Mouse (Mus musculus) frontal cortex, adult 2 months (tissue): ENCODE measurements around the gene Myh6. TPM values are rescaled to one million over a fixed set of nuclear protein-coding genes. Genes with fewer than 3 reads are reported as not detected.
"Not testable (repeated sequence)": the region's sequence is repeated elsewhere in the genome, so short reads cannot be mapped to it uniquely, and the experiment has no call there.

Source experiments
- DNase-seq, 2 experiments: peaks; one replicate each; pipeline ENCODE4 v3.0.0; 2022; ENCODE audit warnings: low spot score in 1 of 2; ENCODE audit errors: extremely low spot score in 1 of 2
- polyA plus RNA-seq: library from polyadenylated mRNA; depleted of rRNA; stranded (reverse); fragments of >200 nt; gene quantifications from 2 replicates; pipeline ENCODE4 v1.2.3, GENCODE M21; 2012

Gene Myh6
- polyA plus RNA-seq, 1 experiment, result 0.02 TPM

DNA sequence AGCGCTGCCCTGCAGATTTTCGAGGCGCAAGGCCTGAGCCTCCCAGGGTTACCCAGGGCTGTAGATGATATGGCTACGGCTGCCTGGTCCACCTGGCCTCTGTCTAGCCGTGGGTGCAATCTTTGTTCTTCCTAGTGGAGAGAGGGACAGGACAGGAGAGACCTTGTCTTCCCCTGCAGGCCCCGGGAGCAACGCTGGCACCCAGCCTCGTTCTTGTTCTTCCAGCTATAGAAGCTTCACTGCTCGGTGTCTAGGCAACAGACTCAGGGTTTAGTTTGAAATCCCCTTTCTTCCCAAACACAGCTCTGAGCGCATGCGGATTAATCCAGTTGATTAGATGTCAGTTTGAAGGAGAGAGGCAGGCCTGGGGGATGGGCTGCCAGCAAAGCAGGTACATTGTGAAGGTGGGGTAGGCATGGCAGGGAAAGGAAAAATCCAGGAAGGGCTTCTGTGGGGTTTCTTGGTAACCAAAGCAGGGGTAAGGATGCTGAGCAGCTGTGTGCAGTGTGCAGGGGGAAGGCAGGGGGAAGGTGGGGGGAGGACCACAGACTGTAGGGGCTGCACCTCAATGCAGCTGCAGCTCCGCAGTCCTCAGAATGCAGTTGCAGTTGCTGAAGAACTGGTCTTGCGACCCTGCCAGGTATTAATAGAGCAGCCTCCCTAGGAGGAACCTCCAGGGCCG is 28.9 kb upstream of the Myh6 start:
- peak in 1 of 2 experiments; percentile 62 for DNase-seq

DNA sequence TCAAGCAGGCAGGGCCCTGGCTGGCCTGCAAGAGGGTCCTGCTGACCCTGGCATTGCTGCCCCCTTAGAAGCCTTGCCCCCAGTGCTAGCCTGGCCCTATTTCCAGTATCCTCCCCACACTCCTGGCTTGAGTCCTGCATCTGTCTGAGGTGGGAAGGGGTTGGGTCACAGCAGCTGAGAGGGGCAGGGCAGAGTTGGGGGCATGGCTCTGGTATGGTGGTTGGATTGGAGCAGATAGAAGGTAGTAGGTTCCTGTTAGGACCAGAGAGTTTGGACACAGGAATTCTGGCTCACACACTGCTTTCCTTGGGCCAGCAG is 28.1 kb upstream of the Myh6 start:
- no peak for DNase-seq

DNA sequence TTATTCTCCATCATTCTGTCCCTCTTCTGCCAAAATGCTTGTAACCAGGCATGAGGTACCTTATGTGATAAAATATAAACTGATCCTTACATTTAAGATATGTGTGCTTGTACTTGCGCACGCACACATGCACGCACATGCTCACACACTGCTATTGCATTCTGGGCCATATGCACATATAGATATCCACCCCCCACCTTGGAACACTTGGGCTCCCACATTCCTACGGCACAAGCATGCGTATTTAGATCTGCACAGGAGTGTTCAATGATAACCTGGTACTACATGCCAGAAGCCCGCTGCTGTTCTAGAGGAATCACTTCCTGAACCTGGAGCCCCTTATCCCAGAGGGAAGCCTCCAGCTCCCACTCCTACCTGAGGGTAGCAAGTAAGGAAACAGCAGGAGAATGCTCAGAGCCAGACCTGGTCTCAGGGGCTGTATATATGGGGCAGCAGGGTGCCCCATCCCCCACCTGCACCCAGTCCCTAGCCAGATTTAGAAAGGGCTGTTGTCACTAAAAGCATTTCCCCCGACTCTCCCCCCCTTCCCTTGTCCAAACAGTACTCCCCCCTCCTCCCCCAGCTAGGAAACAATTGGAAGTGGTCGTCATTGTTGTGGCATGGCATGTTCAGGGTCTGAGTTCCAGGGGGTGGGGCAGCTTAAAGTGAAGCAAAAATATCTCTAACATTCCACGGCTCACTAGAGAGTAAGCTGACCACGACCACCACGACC is 27.6 kb upstream of the Myh6 start, which contains the start of gene Myh7:
TSS of gene Myh7 (minus strand) at position 491 of the 733 bp plus-strand sequence.
- DNase-seq, result no peak

DNA sequence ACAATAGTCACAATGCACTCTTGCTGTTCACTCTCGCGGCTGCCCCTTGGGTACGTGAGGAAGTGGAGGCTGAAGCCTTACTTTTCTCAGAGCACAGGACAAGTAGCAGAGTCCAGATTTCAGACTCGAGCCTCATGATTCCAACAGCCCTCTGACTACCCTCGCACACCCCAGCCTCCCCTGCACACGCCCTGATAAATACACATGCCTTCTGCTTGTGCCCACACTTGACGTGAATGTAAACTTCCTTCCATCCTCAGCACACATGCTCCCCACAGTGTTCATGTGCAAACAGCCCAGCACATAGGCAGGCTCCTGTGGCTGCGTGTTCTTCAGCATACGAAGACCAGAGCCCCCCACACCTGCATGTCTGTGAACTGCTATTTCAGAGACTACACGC is 26.9 kb upstream of the Myh6 start:
- no peak for DNase-seq

DNA sequence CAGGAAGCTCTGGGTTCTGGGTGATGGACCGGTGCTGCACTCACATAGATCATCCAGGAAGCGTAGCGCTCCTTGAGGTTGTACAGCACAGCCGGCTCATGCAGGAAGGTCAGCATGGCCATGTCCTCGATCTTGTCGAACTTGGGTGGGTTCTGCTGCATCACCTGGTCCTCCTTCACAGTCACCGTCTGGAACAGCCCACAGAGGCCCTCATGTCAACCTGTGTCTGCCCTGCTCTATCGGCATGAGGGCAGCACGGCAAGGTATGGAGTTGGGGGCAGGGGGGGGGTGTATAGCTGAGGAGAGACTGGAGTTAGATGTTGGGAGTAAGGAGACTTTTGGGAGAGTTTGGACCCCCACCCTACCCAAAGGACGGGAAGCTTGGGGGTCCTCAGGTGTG is 25.5 kb upstream of the Myh6 start:
- DNase-seq, result no peak

DNA sequence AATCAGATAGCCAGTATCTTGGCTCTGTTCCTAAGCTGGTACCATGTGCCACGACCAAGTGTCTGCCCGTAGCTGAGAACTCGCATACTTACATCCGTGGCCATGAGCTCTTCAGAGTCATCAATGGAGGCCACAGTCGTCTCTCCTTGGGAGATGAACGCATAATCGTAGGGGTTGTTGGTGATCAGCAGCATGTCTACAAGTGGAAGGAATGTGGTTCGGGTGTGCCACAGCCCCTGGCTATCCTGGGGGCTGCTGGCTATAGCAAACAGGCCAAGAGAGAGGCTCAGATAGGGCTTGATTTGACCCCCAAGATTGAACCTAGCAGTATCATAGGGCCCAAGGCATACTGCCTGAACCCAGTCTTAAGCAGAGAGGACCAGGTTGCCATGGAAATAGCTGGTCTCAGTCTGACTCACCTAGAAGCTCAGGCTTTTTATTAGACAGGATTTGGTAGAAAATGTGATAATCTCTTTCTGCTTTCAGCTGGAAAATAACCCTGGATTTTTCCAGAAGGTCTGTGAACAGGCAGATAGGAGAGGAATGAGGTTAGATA is 23.2 kb upstream of the Myh6 start:
- DNase-seq, result peak in 1 of 2 experiments; percentile 43

DNA sequence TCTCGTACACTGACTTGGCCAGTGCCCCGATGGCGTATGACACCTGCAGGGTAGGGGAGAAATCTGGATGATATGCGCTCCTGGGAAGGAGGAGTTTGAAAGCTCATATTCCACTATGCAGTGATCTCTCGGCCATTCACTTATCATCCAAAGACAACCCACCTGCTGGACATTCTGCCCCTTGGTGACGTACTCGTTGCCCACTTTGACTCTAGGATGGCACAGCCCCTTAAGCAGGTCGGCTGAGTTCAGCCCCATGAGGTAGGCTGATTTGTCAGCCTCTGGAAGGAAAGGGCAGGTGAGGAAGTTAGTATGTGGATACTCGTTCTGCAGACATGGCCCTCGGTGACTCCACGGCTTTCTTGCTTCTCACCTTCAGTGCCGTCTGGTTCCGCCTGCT is 22.2 kb upstream of the Myh6 start:
- DNase-seq, result no peak

DNA sequence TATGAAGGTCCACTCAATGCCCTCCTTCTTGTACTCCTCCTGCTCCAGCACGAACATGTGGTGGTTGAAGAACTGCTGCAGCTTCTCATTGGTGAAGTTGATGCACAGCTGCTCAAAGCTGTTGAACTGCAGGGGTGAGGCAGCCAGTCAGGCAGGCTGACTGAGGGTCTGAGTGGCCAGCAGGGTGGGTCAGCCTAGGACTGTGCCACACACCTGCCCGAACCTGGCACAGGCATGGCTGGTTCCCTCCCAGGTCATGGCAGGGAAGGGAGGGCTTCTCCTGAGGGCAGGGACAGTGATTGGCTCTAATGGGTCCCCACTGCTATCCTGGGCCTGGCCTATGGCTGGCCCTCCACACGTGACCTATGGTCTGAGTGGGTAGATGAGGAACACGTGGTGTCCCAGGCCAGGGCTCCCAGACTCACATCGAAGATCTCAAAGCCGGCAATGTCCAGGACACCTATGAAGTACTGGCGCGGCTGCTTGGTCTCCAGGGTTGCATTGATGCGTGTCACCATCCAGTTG is 21.7 kb upstream of the Myh6 start:
- not testable (repeated sequence) for DNase-seq

DNA sequence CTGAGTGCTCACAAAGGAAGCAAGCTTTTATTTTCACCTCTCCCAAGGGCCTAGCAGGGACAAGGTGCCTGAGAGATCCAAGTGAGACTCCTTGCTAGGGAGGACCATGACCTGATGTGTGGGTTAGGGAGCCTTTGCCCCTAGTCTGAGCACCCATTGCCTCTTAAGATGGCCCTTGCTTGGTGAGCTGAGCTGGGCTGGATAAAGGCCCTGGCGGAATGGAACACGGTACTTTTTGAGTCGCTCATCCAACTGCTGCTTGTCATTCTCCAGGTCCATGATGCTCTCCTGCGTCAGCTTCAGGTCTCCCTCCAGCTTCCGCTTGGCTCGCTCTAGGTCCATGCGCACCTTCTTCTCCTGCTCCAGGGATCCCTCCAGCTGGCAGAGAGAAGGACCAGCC is 15.2 kb upstream of the Myh6 start:
- no peak for DNase-seq

DNA sequence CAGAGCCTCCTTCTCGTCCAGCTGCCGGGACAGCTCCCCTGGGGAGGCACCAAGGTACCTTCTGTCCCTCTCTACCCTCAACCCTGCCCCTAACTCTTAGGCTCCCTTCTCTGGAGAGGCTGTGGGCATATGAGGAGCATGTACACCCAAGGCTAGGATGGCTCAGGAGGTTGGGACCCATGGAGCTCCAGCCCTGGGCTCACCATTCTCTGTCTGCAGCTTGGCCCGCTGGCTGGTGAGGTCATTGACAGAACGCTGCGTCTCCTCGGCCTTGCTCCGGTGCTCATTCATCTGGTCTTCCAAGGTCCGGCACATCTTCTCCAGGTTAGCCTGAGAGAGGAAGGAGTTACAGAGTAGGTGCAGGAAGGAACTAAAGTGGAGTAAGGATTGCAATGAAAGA is 11.9 kb upstream of the Myh6 start:
- no peak for DNase-seq

DNA sequence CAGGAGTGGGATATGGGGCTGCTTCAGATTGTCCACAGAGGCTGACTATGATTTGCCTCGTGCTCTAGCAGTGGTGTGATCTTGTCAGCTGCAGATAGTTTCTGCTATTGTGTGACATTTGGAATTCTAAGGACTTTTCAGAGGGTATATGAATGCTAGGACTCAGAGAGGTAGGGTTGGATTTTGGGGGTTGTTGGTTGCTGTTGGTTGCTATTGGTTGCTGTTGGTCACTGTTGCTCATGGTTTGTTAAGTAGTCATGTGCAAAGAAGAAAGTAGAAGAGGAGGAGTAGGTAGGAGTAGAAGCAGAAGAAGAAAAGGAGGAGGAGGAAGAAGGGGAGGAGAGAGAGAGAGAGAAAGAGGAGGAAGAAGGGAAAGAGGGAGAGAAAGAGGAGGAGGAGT is 9.9 kb upstream of the Myh6 start, which contains the start of gene Gm17428:
TSS of gene Gm17428 (plus strand) at position 301 of the 400 bp plus-strand sequence.
- no peak for DNase-seq

DNA sequence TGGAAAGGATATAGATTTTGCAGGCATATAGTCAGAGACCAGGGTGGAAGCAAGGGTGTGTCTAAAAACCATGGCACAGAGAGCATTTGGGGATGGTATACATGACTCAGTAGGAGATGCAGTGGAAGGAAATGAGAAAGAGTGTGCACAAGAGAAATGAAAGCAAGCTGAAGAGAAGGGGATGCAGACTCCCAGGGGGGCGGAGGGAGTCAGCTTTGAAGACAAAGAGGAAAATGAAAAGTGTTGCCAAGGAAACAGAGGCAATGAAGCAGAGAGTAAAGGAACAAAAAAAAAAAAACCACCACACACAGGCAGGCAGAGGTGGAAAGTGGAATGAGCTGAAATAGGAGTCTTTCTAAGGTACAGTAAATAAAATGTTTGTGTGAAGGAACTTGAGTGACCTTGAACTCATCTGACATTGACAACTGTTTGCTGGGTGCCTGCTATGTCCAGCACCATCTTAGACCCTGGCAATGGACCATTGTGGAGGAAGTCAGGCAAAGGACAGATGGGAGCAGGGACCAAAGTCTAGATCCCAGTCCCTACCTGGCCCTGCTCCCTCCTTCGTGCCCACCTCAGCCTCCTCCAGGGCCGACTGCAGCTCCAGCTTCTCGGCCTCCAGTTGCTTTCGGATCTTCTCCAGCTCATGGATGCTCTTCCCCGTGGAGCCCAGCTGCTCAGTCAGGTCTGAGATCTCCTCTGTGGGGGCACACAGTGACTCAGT is 7.5 kb upstream of the Myh6 start:
- peak in 1 of 2 experiments; percentile 60 for DNase-seq

DNA sequence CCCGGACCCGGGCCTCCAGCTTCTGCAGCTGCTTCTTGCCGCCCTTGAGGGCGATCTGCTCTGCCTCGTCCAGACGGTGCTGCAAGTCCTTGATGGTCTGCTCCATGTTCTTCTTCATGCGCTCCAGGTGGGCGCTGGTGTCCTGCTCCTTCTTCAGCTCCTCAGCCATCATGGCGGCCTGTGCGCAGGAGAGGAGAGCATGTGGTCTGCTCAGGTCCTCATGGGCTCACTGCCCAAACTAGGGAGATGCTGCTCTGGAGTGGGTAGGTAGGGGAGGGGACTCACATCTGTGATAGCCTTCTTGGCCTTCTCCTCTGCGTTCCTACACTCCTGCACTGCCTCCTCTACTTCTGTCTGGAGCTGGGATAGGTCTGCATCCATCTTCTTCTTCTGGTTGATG is 6.1 kb upstream of the Myh6 start:
- not testable (repeated sequence) for DNase-seq

DNA sequence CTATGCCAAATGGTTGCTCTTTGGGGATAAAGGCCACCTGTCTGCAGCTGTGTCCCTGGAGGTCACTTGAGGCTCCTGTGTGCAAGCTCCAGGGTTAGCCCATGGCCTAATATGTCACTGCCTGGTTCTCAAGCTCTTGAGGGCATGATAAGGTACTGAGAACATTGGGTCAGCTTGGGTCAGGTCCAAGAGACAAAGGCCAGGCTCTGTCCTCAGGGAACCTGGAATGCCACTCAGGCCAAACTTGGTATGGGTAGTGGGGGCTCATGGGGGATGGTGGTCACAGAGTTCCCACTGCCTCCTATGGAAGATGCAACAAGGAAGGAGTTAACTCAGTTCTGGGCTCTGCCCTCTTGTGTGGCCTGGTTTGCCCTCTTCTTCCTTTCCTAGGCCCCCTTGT is 1.6 kb upstream of the Myh6 start:
- DNase-seq, result no peak

DNA sequence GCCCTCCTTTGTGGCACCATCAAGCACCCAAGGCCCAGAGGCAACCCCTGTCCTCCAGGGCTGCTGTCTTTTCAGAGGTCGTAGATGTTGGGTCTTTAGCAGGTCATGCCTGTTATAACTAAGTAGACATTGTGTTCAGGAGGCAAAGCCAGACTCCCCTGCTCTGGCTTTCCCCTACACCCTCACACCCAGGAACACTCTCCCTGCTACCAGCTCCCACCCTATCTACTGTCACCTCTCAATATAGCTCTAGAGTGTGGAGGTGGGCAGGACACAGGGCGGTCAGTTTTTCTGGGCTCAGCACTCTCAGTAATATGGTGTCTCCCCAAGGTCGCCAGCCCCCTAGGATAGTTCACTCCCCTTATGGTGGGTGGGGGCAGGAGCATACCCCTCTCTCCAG is 1.1 kb upstream of the Myh6 start:
- no peak for DNase-seq

DNA sequence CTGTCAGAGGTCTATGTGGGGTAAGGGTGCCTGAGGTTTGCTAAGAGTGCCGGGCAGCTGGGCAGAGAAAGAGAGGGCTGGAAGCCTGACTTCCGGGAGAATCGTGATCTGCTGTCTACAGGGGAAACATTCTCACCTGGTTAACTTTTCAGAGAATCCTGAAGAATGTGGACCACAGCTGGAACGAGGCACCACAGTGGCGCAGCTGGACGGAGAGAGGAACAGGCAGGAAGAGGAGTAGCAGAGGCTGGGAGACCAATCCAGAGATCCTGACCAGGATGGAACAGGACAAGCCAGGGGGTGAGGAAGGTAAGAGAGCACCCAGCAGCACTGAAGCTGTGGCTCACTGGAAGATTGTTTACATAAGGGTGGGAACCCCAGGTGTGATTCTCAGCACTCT is 1.1 kb downstream of the Myh6 start:
- no peak for DNase-seq

DNA sequence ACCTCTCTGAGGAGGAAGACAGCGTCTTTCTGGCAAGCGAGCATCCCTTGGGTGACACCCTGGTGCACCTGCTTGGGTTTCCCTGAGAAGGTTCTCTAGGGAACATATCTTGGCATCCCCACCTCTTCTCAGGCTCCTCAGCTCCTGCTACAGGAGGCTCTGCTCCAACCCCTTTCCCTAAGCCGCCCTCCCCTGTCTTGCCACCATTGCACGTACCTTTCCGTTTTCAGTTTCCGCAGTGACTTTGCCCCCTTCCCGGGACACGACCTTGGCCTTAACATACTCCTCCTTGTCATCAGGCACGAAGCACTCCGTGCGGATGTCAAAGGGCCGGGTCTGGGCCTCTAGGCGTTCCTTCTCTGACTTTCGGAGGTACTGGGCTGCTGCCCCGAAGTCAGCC is 1.7 kb downstream of the Myh6 start:
- DNase-seq, result no peak

DNA sequence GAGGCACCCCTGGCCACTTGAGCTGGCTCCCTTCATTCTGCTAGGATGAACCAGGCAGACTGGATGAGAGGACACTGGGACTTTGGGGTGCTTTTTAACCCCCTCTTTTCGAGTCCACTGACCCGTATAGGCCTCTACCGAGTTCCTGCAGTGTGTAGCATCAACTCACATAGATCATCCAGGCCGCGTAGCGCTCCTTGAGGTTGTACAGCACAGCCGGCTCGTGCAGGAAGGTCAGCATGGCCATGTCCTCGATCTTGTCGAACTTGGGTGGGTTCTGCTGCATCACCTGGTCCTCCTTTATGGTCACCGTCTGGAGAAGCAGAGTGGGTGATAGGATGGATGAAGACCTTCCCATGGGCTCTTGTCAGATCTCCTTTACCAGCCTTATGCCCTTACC is 3.0 kb downstream of the Myh6 start:
- no peak for DNase-seq

DNA sequence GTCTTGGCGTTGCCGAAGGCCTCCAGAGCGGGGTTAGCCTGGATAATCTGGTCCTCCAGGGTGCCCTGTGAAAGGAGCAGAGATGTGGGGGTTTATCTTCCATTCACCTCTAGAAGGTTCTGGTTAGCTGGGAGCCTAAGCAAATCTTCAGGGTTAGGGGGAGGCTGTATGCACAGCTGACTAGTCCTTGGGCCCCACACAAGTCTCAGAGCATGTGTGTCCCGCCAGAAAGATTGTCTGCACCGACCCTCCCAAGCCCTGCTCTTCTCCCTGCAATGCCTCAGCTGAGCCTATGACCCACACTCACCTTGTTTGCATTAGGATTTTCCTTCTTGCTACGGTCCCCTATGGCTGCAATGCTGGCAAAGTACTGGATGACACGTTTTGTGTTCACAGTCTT is 4.0 kb downstream of the Myh6 start:
- DNase-seq, result no peak

DNA sequence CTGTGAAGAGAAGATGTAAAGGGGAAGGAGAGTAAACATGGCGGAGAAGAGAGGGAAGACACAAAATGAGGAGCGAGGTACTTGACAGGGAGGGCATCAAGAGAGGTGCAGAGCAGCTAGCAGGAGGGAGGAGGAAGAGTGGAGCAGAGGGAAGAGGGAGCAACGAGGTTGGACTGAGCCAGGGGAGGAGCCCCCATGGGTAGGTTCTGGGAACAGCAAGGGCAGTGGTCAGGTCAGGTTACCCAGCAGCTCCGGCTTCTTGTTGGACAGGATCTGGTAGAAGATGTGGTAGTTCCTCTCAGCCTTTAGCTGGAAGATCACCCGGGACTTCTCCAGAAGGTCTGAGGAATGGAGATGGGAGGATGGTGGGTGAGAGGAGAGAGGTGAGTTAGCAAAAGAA is 5.2 kb downstream of the Myh6 start:
- DNase-seq, result no peak

DNA sequence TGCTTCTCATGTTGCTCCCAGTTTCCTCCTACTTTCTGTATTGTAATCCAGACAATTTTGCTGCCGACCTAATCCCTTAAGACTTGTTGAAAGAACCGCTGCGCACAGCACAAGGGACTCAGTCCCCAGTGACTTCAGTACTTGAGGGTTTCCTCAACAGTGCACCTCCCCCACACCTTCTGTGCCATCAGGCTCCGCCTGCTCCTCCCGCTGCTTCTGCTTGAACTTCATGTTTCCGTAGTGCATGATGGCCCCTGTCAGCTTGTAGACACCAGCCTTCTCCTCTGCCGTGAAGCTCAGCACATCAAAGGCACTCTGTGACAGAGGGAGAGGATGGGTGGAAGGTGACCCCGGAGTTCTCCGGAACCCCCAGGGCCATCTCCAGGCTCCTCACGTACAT is 6.0 kb downstream of the Myh6 start:
- peak in 1 of 2 experiments; percentile 38 for DNase-seq
